Mouse (Mus musculus): ENCODE data around the gene Etv5. TPM values are rescaled to one million over a fixed set of nuclear protein-coding genes. Genes with fewer than 3 reads are reported as not detected.

Etv5 gene
- total and polyA plus RNA-seq, 3 experiments = 2.6 to 4.5 (median 3.5) TPM

DNA sequence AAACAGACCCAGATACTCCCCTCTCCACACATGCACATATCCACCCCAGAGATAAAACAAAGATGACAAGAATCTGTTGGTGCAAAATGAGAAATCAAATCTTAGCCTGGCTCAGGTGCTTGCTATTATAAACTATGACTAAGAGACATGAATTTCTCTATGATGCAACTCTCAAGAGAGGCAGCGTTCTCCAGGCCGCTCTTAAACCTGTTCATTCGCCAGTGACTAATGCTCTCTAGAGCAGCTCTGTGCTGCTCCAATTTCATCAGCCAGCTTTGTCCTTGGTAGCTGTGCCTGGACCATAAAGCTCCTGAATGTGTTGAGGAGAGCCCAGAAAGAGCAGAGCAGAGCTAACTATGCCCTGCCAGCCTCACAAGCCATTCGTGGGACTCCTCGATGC lies 5.0 kb downstream of the Etv5 start:
- H3K4me1 ChIP-seq (ENCODE audit: control insufficient read depth in 1 of 2, insufficient read depth in 2 of 2) = peaks cover 4 to 26% of the 10 kb centered on the region in 2 experiments; a peak in 2 of 4 replicates
- H3K9ac ChIP-seq (ENCODE audit: insufficient read depth, low read depth) = no peak overlapping the region

DNA sequence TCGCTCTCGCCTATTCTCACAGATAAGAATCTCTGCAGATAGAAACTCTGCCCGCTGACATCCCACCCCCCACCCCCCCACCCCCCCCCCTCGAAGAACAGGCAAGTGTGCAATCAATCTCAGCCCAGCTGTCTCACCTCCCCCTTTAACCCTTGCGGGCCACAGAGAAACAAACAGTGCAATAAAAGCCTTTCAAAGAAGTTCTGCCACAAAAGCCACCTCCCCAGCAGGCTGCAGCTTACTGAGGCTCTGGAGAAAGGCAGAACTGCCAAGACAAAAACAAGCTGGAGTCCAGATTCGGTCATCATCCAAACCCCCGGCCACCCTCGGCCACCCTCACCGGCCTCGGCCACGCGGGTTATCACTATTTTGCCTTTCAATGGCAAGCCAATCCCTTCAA lies 5.6 kb downstream of the Etv5 start:
- Histone ChIP-seq H3K79me2 (replicated peaks; ENCODE audit: control insufficient read depth, extremely low read depth, insufficient read depth, poor library complexity, severe bottlenecking) (no peaks in the 10 kb centered on the region), H3K27me3 (replicated peaks) (peaks cover 21% of the 10 kb centered on the region), H3K36me3 (replicated peaks in 1 of 2; ENCODE audit: control insufficient read depth in 1 of 2, insufficient read depth in 1 of 2, low read length in 1 of 2) (no peaks in the 10 kb centered on the region), H3K4me2 (ENCODE audit: insufficient read depth, low read depth, poor library complexity, severe bottlenecking) (no peak overlapping the region), H3K4me3 (replicated peaks in 1 of 3; ENCODE audit: low read depth in 2 of 3, low read length in 2 of 3, poor library complexity in 1 of 3) (no peak overlapping the region), H3K27ac (ENCODE audit: insufficient read depth, low read depth) (no peak overlapping the region), H3K4me1 (ENCODE audit: control insufficient read depth in 1 of 2, insufficient read depth in 2 of 2) (peaks cover 4 to 26% of the 10 kb centered on the region in 2 experiments; a peak in 2 of 4 replicates), H3K9me3 (replicated peaks; ENCODE audit: low read length) (no peaks in the 10 kb centered on the region), H3K9ac (ENCODE audit: insufficient read depth, low read depth) (no peak overlapping the region)
- in situ Hi-C loops (cut with MboI; ENCODE audit: low pct_ligation_motif_present, low pct_unique_long_range_greater_than_20kb, low sequenced_read_pairs) (no loop called here), dilution Hi-C loops (cut with MboI; ENCODE audit: extremely low pct_ligation_motif_present, extremely low pct_unique_long_range_greater_than_20kb, low sequenced_read_pairs) (no loop called here)
- TF ChIP-seq BHLHE40 (IDR thresholded peaks at IDR 0.05; ENCODE audit: low read depth, low read length) (no peak), POLR2A (IDR thresholded peaks at IDR 0.05; ENCODE audit: low read depth, low read length) (no peak), SMC3 (IDR thresholded peaks at IDR 0.05; ENCODE audit: low read depth, low read length) (no peak), RCOR1 (conservative IDR thresholded peaks at IDR 0.05; ENCODE audit: low read depth, low read length) (no peak), USF1 (IDR thresholded peaks at IDR 0.05; ENCODE audit: low read depth, low read length) (no peak), POLR2AphosphoS2 (IDR thresholded peaks at IDR 0.05; ENCODE audit: low read depth, low read length) (no peak), ZKSCAN1 (IDR thresholded peaks at IDR 0.05; ENCODE audit: borderline replicate concordance, low read depth, low read length) (no peak), MEF2A (IDR thresholded peaks at IDR 0.05; ENCODE audit: borderline replicate concordance, low read depth, low read length) (no peak), CHD1 (IDR thresholded peaks at IDR 0.05; ENCODE audit: low read depth, low read length) (no peak), ELF1 (IDR thresholded peaks at IDR 0.05; ENCODE audit: low read depth, low read length) (no peak), NELFE (IDR thresholded peaks at IDR 0.05; ENCODE audit: low read depth, low read length) (no peak), ZMIZ1 (IDR thresholded peaks at IDR 0.05; ENCODE audit: low read depth, low read length) (no peak), JUN (IDR thresholded peaks at IDR 0.05; ENCODE audit: insufficient read depth, low read depth, low read length) (no peak), KAT2A (IDR thresholded peaks at IDR 0.05; ENCODE audit: insufficient replicate concordance, low read length) (no peak), IRF4 (IDR thresholded peaks at IDR 0.05; ENCODE audit: low read depth, low read length) (no peak), MAZ (IDR thresholded peaks at IDR 0.05; ENCODE audit: low read depth, low read length) (no peak)
- DNase-seq (ENCODE audit: extremely low read depth) = no peak

More for the DNA sequence above, 5.0 kb downstream of the Etv5 start:
- TF ChIP-seq CHD2 (IDR thresholded peaks at IDR 0.05; ENCODE audit: low read length) = no peak
- no peak for TF ChIP-seq MAFK (IDR thresholded peaks at IDR 0.05; ENCODE audit: insufficient replicate concordance, low read length)
- no peak for TF ChIP-seq KAT2A (IDR thresholded peaks at IDR 0.05; ENCODE audit: insufficient replicate concordance, low read length)
- no peak for TF ChIP-seq JUN (IDR thresholded peaks at IDR 0.05; ENCODE audit: insufficient read depth, low read depth, low read length)
- Histone ChIP-seq H3K36me3 (replicated peaks in 1 of 2; ENCODE audit: control insufficient read depth in 1 of 2, insufficient read depth in 1 of 2, low read length in 1 of 2) (no peaks in the 10 kb centered on the region), H3K27ac (ENCODE audit: insufficient read depth, low read depth) (no peak overlapping the region), H3K4me3 (replicated peaks in 1 of 3; ENCODE audit: low read depth in 2 of 3, low read length in 2 of 3, poor library complexity in 1 of 3) (no peak overlapping the region), H3K79me2 (replicated peaks; ENCODE audit: control insufficient read depth, extremely low read depth, insufficient read depth, poor library complexity, severe bottlenecking) (no peaks in the 10 kb centered on the region), H3K9me3 (replicated peaks; ENCODE audit: low read length) (no peaks in the 10 kb centered on the region), H3K4me2 (ENCODE audit: insufficient read depth, low read depth, poor library complexity, severe bottlenecking) (no peak overlapping the region), H3K27me3 (replicated peaks) (peaks cover 21% of the 10 kb centered on the region)
- dilution Hi-C loops (cut with MboI; ENCODE audit: extremely low pct_ligation_motif_present, extremely low pct_unique_long_range_greater_than_20kb, low sequenced_read_pairs) (no loop called here), in situ Hi-C loops (cut with MboI; ENCODE audit: low pct_ligation_motif_present, low pct_unique_long_range_greater_than_20kb, low sequenced_read_pairs) (no loop called here)
- DNase-seq (ENCODE audit: extremely low read depth) = no peak

All from CH12.LX (cell line).